Mouse (Mus musculus) lung, embryonic 16.5 days (tissue): ENCODE results near the gene Hnrnpf. TPM values are rescaled to one million over a fixed set of nuclear protein-coding genes. Genes with fewer than 3 reads are reported as not detected.

Experiments
- ATAC-seq: fragments of 200-750 bp; cut with Nextera tagmentation; 2 replicates; pipeline ENCODE4 v1.8.0; 2017; ENCODE audit warnings: low read depth, mild to moderate bottlenecking, moderate library complexity
- H3K27ac ChIP-seq: fragments of 300-500 bp; sonication (generic); 2 replicates; pipeline ENCODE4 v1.5.1; 2014; ENCODE audit warnings: mild to moderate bottlenecking, control low read depth, low read length
- H3K27me3 ChIP-seq: fragments of 300-500 bp; sonication (generic); 2 replicates; pipeline ENCODE4 v1.6.1; 2014; ENCODE audit warnings: low read depth, low read length, mixed read lengths; ENCODE audit not compliant: control insufficient read depth, insufficient read depth
- H3K36me3 ChIP-seq: fragments of 300-500 bp; sonication (generic); 2 replicates; pipeline ENCODE4 v1.6.1; 2014; ENCODE audit warnings: low read length; ENCODE audit not compliant: control insufficient read depth, insufficient read depth
- H3K4me1 ChIP-seq: fragments of 300-500 bp; sonication (generic); replicated peaks from 2 replicates; pipeline ENCODE4 v1.6.1; 2014; ENCODE audit warnings: low read length, mixed read lengths; ENCODE audit not compliant: control insufficient read depth, insufficient read depth
- H3K4me2 ChIP-seq: fragments of 300-500 bp; sonication (generic); 2 replicates; pipeline ENCODE4 v1.6.1; 2014; ENCODE audit warnings: low read depth, low read length, control low read depth
- H3K4me3 ChIP-seq: fragments of 300-500 bp; sonication (generic); 2 replicates; pipeline ENCODE4 v1.5.1; 2014; ENCODE audit warnings: mild to moderate bottlenecking, low read length, control low read depth
- H3K9ac ChIP-seq: fragments of 300-500 bp; sonication (generic); 2 replicates; pipeline ENCODE4 v1.6.1; 2014; ENCODE audit warnings: low read length, control low read depth
- H3K9me3 ChIP-seq: fragments of 300-500 bp; sonication (generic); 2 replicates; pipeline ENCODE4 v1.6.1; 2016; ENCODE audit warnings: low read length; ENCODE audit not compliant: control insufficient read depth
- WGBS: fragments of 180-500 bp; shearing (Covaris S2); extraction: QIAGEN DNeasy Blood & Tissue Kit; methylation state at CpG from one replicate; pipeline ENCODE4 v1.1.7; 2014; 5-methylcytosine and 5-hydroxymethylcytosine counted together
- polyA plus RNA-seq: library from polyadenylated mRNA; unstranded; fragments of >200 nt; fragmentation: Nextera tagmentation; extraction: Ambion mirVana; gene quantifications from 2 replicates; pipeline ENCODE4 v1.2.1, GENCODE M21; 2015

Gene Hnrnpf
- polyA plus RNA-seq, 1 experiment from 2014 or later = 702 TPM

- Histone ChIP-seq H3K27ac (peak overlapping the region; percentile 94), H3K36me3 (no peaks in the 10 kb centered on the region), H3K9me3 (no peaks in the 10 kb centered on the region), H3K27me3 (no peaks in the 10 kb centered on the region), H3K4me1 (peaks cover 22% of the 10 kb centered on the region), H3K9ac (peak overlapping the region; percentile 82), H3K4me2 (peak overlapping the region; percentile 67), H3K4me3 (peak overlapping the region; percentile 61)
- WGBS = 19% methylated on average over 4 of the region's 4 CpGs
- no peak for ATAC-seq
Measured at GRCm38 (mm10) chr6:117905260-117905930, 5.3 kb downstream of the Hnrnpf start.

DNA sequence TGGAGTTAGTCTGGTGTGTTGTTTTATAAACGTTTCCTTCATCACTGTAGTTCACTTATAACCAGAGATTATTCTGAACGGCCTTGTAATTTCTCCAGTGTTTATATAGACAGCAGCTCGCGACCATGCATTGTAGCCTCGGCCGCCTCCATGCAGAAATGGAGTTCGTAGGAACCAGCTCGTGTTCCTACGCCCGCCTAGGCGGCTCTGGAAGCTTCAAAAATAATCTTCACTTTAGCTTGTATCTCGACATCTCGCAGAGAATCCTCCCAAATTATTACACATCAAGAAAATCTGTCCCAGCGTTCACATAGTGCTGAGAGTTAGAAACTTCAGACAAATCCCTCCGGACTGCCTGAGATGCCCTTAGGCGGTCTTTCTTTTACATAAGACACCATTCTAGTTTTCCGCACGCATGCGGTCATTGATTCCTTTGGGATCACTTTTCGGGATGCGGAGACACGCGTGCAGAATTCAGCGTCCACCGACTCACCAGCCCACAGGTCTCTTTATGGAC is 5.9 kb downstream of the Hnrnpf start:
- Histone ChIP-seq H3K36me3 (no peaks in the 10 kb centered on the region), H3K4me1 (peaks cover 22% of the 10 kb centered on the region), H3K9me3 (no peaks in the 10 kb centered on the region), H3K9ac (peak overlapping the region; percentile 82), H3K27me3 (no peaks in the 10 kb centered on the region), H3K4me3 (peak overlapping the region; percentile 61), H3K27ac (peak overlapping the region; percentile 94), H3K4me2 (peak overlapping the region; percentile 67)
- under 1% methylated on average over 25 of the region's 25 CpGs for WGBS
- ATAC-seq = peak; percentile 6

DNA sequence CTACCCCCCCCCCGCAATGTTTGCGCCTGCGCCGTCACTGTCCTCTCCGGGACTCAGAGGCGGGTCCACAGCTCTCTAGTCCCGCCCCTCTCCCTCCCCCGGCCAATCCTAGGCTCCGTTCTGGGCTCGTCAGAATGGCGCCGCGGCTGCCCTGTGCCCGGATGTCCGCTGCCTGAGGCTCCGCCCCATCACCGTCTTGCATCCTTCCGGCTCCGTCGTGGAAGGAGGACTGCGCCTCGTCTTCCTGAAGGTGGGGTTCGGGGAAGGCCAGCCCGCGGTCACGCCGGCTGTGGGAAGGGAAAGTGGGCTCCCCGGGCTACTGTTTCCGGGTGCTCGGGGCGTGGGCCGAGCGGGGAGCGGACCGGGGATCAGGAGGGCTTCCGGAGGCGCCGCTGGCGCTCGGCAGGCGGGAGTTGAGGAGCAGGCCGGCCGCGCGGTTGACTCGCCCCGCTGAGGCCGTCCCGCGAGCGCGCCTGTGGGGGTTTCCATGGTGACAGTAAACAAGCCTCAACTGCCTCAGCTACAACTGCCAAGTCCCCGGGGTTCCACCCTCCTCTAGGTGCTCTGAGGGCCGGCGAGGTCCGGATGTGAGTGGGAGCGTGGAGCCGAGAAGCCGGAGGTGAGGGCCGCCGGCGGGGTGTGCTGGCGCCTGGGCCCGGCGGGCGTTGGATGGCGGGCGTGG is 6.6 kb downstream of the Hnrnpf start:
- peak overlapping the region; percentile 83 for H3K4me2 ChIP-seq
- H3K27me3 ChIP-seq = no peaks in the 10 kb centered on the region
- H3K27ac ChIP-seq = peak overlapping the region; percentile 93
- H3K36me3 ChIP-seq = no peaks in the 10 kb centered on the region
- peak overlapping the region; percentile 61 for H3K4me3 ChIP-seq
- under 1% methylated on average over 60 of the region's 68 CpGs for WGBS
- H3K9ac ChIP-seq = peak overlapping the region; percentile 85
- no peaks in the 10 kb centered on the region for H3K9me3 ChIP-seq
- H3K4me1 ChIP-seq = peaks cover 22% of the 10 kb centered on the region
- ATAC-seq = peak; percentile 96

- Histone ChIP-seq H3K4me3 (peak overlapping the region; percentile 61), H3K9me3 (no peaks in the 10 kb centered on the region), H3K4me1 (peaks cover 22% of the 10 kb centered on the region), H3K9ac (peak overlapping the region; percentile 85), H3K27me3 (no peaks in the 10 kb centered on the region), H3K4me2 (peak overlapping the region; percentile 83), H3K27ac (peak overlapping the region; percentile 93), H3K36me3 (no peaks in the 10 kb centered on the region)
- WGBS = under 1% methylated on average over 62 of the region's 77 CpGs
- ATAC-seq = peak; percentile 82
Measured at GRCm38 (mm10) chr6:117907301-117907978, 7.3 kb downstream of the Hnrnpf start.

DNA sequence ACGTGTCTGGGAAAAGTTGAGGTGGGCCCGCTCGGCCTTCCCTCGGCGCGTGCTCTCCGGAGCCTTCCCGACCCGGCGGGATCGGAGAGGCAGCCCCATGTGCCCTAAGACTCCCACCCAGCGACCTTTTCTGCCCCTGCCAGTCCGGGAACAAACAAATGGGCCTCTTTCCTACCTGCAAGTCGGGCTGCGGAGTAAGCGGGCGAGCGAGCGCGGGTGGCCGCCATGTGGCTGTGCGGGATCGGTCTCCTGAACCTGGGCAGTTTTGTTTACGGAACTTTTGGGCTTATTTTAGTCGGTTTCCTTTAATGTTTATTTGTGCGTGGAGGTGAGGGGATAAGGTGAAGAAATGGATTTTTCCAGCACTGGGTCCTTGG is 7.8 kb downstream of the Hnrnpf start:
- Histone ChIP-seq H3K36me3 (no peaks in the 10 kb centered on the region), H3K4me2 (peak overlapping the region; percentile 83), H3K4me1 (peaks cover 22% of the 10 kb centered on the region), H3K27ac (peak overlapping the region; percentile 93), H3K9ac (peak overlapping the region; percentile 85), H3K9me3 (no peaks in the 10 kb centered on the region), H3K4me3 (peak overlapping the region; percentile 61), H3K27me3 (no peaks in the 10 kb centered on the region)
- no peak for ATAC-seq
- WGBS = under 1% methylated on average over 26 of the region's 26 CpGs

- H3K4me2 ChIP-seq = peak overlapping the region; percentile 83
- no peaks in the 10 kb centered on the region for H3K9me3 ChIP-seq
- H3K27me3 ChIP-seq = no peaks in the 10 kb centered on the region
- H3K36me3 ChIP-seq = no peaks in the 10 kb centered on the region
- peaks cover 25% of the 10 kb centered on the region for H3K4me1 ChIP-seq
- H3K9ac ChIP-seq = peak overlapping the region; percentile 85
- peak overlapping the region; percentile 93; the same call in 1 of the 2 replicates for H3K27ac ChIP-seq
- ATAC-seq = no peak
- under 1% methylated on average over 14 of the region's 14 CpGs for WGBS
- peak overlapping the region; percentile 61 for H3K4me3 ChIP-seq
Measured at GRCm38 (mm10) chr6:117908424-117908900, 8.3 kb downstream of the Hnrnpf start.

GRCm38 (mm10) chr6:117910120-117910661 is 10.1 kb downstream of the Hnrnpf start:
- no peak overlapping the region for H3K27ac ChIP-seq
- no peaks in the 10 kb centered on the region for H3K27me3 ChIP-seq
- WGBS = 68% methylated on average over 6 of the region's 6 CpGs
- H3K36me3 ChIP-seq = no peaks in the 10 kb centered on the region
- no peak for ATAC-seq
- no peak overlapping the region for H3K9ac ChIP-seq
- no peak overlapping the region for H3K4me3 ChIP-seq
- peaks cover 30% of the 10 kb centered on the region for H3K4me1 ChIP-seq
- 0 out of 2 replicates have a peak overlapping the region, but pooled peaks have one; percentile 83 for H3K4me2 ChIP-seq
- H3K9me3 ChIP-seq = no peaks in the 10 kb centered on the region

DNA sequence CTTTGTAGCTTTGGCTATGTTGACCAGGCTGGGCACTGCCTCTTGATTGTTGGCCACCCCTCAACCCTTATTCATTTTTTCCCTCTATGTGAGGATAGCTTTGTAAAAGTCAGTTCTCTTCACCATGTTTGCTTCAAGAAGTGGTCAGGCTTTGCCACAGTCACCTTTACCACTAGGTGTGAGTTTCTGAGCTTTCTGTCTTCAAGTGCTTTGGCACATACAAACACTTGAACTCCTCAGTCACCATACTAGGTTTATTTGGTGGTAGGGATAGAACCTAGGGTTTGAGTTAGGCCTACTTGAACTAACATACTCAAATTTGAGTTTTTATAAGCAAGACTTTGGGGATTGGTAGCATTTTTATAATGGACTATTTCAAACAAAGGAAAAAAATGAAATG is 14.4 kb downstream of the Hnrnpf start:
- no peak for ATAC-seq
- H3K36me3 ChIP-seq = no peaks in the 10 kb centered on the region
- no peak overlapping the region for H3K4me3 ChIP-seq
- H3K27ac ChIP-seq = no peak overlapping the region
- H3K9me3 ChIP-seq = no peaks in the 10 kb centered on the region
- no peak overlapping the region for H3K9ac ChIP-seq
- no peak overlapping the region for H3K4me2 ChIP-seq
- H3K4me1 ChIP-seq = peaks cover 39% of the 10 kb centered on the region
- H3K27me3 ChIP-seq = no peaks in the 10 kb centered on the region
